Mouse (Mus musculus): ENCODE results near the gene Garnl3.

DNA sequence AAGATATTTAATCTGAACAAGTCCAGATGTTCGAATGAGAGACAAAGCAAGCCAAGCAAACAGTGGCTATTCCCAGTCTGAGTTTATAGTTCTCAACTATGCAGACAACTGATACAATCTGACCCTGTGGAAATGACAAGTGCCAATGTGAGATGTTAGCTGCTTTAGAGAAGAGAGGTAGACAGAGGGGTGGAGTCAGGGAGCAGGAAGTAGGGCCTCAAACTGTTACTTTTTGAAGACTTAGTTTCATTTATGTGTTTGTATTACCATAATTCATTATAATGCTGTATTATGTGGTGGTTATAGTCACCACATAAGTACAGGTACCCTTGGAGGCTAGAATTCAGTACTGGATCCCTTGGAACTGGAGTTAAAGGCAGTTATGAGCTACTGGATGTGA is 96.2 kb downstream of the Garnl3 start:
- TF ChIP-seq POLR2A (IDR thresholded peaks at IDR 0.05; ENCODE audit: borderline replicate concordance, control insufficient read depth, low read depth, low read length), result no peak
- no peak for TF ChIP-seq CTCF (IDR thresholded peaks at IDR 0.05; ENCODE audit: control insufficient read depth, insufficient read depth, low read length)
